Mouse (Mus musculus): ENCODE results near the gene Hdgfl3. TPM values are rescaled to one million over a fixed set of nuclear protein-coding genes. Genes with fewer than 3 reads are reported as not detected.

The Hdgfl3 gene
- total and polyA plus RNA-seq, 3 experiments, result 0.26 TPM; not detected in 2

DNA sequence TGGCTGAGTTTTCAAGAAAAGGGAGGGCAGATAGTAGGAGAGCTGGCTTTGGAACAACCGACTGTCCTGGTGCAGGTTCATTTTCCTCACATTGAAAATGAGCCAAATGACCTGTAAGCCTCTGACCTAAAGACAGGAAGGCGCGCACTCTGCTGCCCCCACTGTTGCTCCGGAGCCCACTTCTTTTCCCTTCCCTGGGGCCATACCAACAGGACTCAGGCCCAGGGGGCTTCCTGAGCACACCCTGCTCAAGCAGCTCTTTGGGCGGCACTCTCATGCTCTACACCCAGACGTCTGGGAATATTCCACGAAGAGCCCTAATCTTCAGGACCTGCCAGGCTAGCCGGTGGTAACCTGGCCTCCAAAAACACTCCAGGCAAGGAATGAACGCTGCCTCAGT lies 76.0 kb downstream of the Hdgfl3 start:
- H3K27ac ChIP-seq (ENCODE audit: control insufficient read depth, low read depth, low read length), result no peak overlapping the region

DNA sequence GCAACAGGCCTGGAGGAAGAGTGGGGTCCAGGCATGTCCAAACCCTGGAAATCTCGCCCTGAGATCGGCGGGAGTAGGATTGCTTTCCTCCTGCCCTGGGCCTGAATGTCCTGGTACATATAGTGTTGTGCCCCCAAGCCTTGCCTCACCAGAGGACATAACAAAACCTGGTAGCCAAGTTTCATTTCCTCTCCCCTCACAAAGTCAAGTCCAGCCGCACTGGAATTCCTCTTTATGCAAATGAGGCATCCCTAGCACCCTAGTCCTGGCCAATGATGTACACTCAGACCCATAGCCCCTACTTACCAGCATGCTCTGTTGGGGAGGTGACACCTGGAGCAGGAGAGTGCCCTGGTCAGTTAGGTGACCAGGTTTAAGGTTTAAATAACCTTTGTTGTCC lies 78.1 kb downstream of the Hdgfl3 start:
- Histone ChIP-seq H3K27ac (ENCODE audit: control insufficient read depth, low read depth, low read length) (no peak overlapping the region), H3K79me2 (ENCODE audit: control insufficient read depth, insufficient read depth, low read length, poor library complexity) (no peaks in the 10 kb centered on the region), H3K36me3 (ENCODE audit: control insufficient read depth in 1 of 2, insufficient read depth in 2 of 2, low read length in 2 of 2) (no peaks in the 10 kb centered on the region; a peak in 1 of 4 replicates), H3K9ac (ENCODE audit: control insufficient read depth, low read depth, low read length, poor library complexity, severe bottlenecking) (no peak overlapping the region), H3K4me3 (ENCODE audit: control insufficient read depth in 1 of 2, insufficient read depth in 1 of 2, low read depth in 2 of 2, low read length in 2 of 2) (no peak overlapping the region), H3K4me1 (ENCODE audit: control insufficient read depth in 1 of 2, insufficient read depth in 2 of 2, low read length in 2 of 2) (peaks cover 0 to 5% of the 10 kb centered on the region in 2 experiments; a peak in 2 of 4 replicates), H3K9me3 (replicated peaks; ENCODE audit: insufficient read depth, low read length) (no peaks in the 10 kb centered on the region), H3K27me3 (ENCODE audit: control insufficient read depth in 1 of 2, insufficient read depth in 2 of 2, low read length in 2 of 2) (no peaks in the 10 kb centered on the region)
- no peak for DNase-seq (ENCODE audit: low read depth, low spot score)
- TF ChIP-seq MYC (IDR thresholded peaks at IDR 0.05; ENCODE audit: low read depth, low read length) (no peak), POLR2A (IDR thresholded peaks at IDR 0.05; ENCODE audit: control insufficient read depth in 1 of 2, insufficient read depth in 1 of 2, low read depth in 1 of 2, low read length in 2 of 2, poor library complexity in 1 of 2) (no peak), MYB (IDR thresholded peaks at IDR 0.05; ENCODE audit: low read depth, low read length) (no peak), MEF2A (IDR thresholded peaks at IDR 0.05; ENCODE audit: extremely low read depth, insufficient replicate concordance, low read depth, low read length, poor library complexity, severe bottlenecking) (no peak), ZNF384 (IDR thresholded peaks at IDR 0.05; ENCODE audit: low read depth, low read length) (no peak), SMC3 (IDR thresholded peaks at IDR 0.05; ENCODE audit: low read depth, low read length) (no peak), ZMIZ1 (IDR thresholded peaks at IDR 0.05; ENCODE audit: low read depth, low read length) (no peak), CTCF (IDR thresholded peaks at IDR 0.05 in 2 of 3, conservative IDR thresholded peaks at IDR 0.05 in 1 of 3; ENCODE audit: control insufficient read depth in 1 of 3, insufficient read depth in 1 of 3, low read depth in 2 of 3, low read length in 3 of 3, poor library complexity in 1 of 3, severe bottlenecking in 1 of 3) (no peak), POLR2AphosphoS2 (IDR thresholded peaks at IDR 0.05; ENCODE audit: low read length) (no peak), USF2 (IDR thresholded peaks at IDR 0.05; ENCODE audit: borderline replicate concordance in 1 of 2, insufficient read depth in 1 of 2, low read depth in 1 of 2, low read length in 2 of 2) (no peak), SIN3A (IDR thresholded peaks at IDR 0.05; ENCODE audit: low read length) (no peak), MAX (IDR thresholded peaks at IDR 0.05; ENCODE audit: low read length) (no peak), CHD2 (IDR thresholded peaks at IDR 0.05; ENCODE audit: low read length) (no peak), MAZ (IDR thresholded peaks at IDR 0.05; ENCODE audit: low read depth, low read length) (no peak), ZC3H11A (IDR thresholded peaks at IDR 0.05; ENCODE audit: low read depth, low read length) (no peak), TCF12 (IDR thresholded peaks at IDR 0.05; ENCODE audit: low read depth, low read length) (no peak)

More for the DNA sequence above, 76.0 kb downstream of the Hdgfl3 start:
- Histone ChIP-seq H3K79me2 (ENCODE audit: control insufficient read depth, insufficient read depth, low read length, poor library complexity) (no peaks in the 10 kb centered on the region), H3K27me3 (ENCODE audit: control insufficient read depth in 1 of 2, insufficient read depth in 2 of 2, low read length in 2 of 2) (no peaks in the 10 kb centered on the region), H3K9me3 (replicated peaks; ENCODE audit: insufficient read depth, low read length) (no peaks in the 10 kb centered on the region), H3K9ac (ENCODE audit: control insufficient read depth, low read depth, low read length, poor library complexity, severe bottlenecking) (no peak overlapping the region), H3K4me1 (ENCODE audit: control insufficient read depth in 1 of 2, insufficient read depth in 2 of 2, low read length in 2 of 2) (peaks cover 0 to 11% of the 10 kb centered on the region in 2 experiments; a peak in 3 of 4 replicates), H3K36me3 (ENCODE audit: control insufficient read depth in 1 of 2, insufficient read depth in 2 of 2, low read length in 2 of 2) (no peaks in the 10 kb centered on the region; a peak in 1 of 4 replicates), H3K4me3 (ENCODE audit: control insufficient read depth in 1 of 2, insufficient read depth in 1 of 2, low read depth in 2 of 2, low read length in 2 of 2) (no peak overlapping the region)
- TF ChIP-seq MEF2A (IDR thresholded peaks at IDR 0.05; ENCODE audit: extremely low read depth, insufficient replicate concordance, low read depth, low read length, poor library complexity, severe bottlenecking), result no peak
- TF ChIP-seq MYC (IDR thresholded peaks at IDR 0.05; ENCODE audit: low read depth, low read length), result no peak
- no peak for TF ChIP-seq ZC3H11A (IDR thresholded peaks at IDR 0.05; ENCODE audit: low read depth, low read length)
- no peak for TF ChIP-seq ZMIZ1 (IDR thresholded peaks at IDR 0.05; ENCODE audit: low read depth, low read length)
- TF ChIP-seq SIN3A (IDR thresholded peaks at IDR 0.05; ENCODE audit: low read length), result no peak
- no peak for TF ChIP-seq TAL1 (IDR thresholded peaks at IDR 0.05; ENCODE audit: low read length)
- TF ChIP-seq RCOR1 (IDR thresholded peaks at IDR 0.05; ENCODE audit: low read depth, low read length), result no peak
- no peak for TF ChIP-seq MAZ (IDR thresholded peaks at IDR 0.05; ENCODE audit: low read depth, low read length)
- no peak for TF ChIP-seq NRF1 (IDR thresholded peaks at IDR 0.05; ENCODE audit: insufficient read depth, low read depth, low read length, poor library complexity, severe bottlenecking)
- no peak for TF ChIP-seq GABPA (IDR thresholded peaks at IDR 0.05; ENCODE audit: low read depth, low read length)
- TF ChIP-seq USF1 (IDR thresholded peaks at IDR 0.05; ENCODE audit: low read depth, low read length), result no peak
- no peak for TF ChIP-seq E2F4 (IDR thresholded peaks at IDR 0.05; ENCODE audit: borderline replicate concordance, low read depth, low read length)
- no peak for TF ChIP-seq MYB (IDR thresholded peaks at IDR 0.05; ENCODE audit: low read depth, low read length)
- no peak for DNase-seq (ENCODE audit: low read depth, low spot score)

All from MEL (cell line).